Mouse (Mus musculus) embryonic facial prominence, embryonic 10.5 days (tissue): Measurements from ENCODE around the gene Nrn1l. TPM values are rescaled to one million over a fixed set of nuclear protein-coding genes. Genes with fewer than 3 reads are reported as not detected.

ENCODE experiments used
- DNase-seq: peaks from one replicate; pipeline ENCODE4 v3.0.0-alpha.2; 2017; ENCODE audit warnings: low spot score
- H3K27ac ChIP-seq: fragments of 300-500 bp; sonication (generic); replicated peaks from 2 replicates; pipeline ENCODE4 v1.5.1; 2016; ENCODE audit warnings: mild to moderate bottlenecking
- H3K27me3 ChIP-seq: fragments of 300-500 bp; sonication (generic); replicated peaks from 2 replicates; pipeline ENCODE4 v1.6.1; 2016; ENCODE audit warnings: low read depth, mild to moderate bottlenecking; ENCODE audit not compliant: poor library complexity, severe bottlenecking
- H3K36me3 ChIP-seq: fragments of 300-500 bp; sonication (generic); replicated peaks from 2 replicates; pipeline ENCODE4 v1.6.1; 2016; ENCODE audit warnings: mild to moderate bottlenecking, moderate library complexity
- H3K4me1 ChIP-seq: fragments of 300-500 bp; sonication (generic); 2 replicates; pipeline ENCODE4 v1.6.1; 2016
- H3K4me3 ChIP-seq: fragments of 300-500 bp; sonication (generic); 2 replicates; pipeline ENCODE4 v1.5.1; 2016; ENCODE audit warnings: mild to moderate bottlenecking, moderate library complexity
- H3K9me3 ChIP-seq: fragments of 300-500 bp; sonication (generic); 2 replicates; pipeline ENCODE4 v1.6.1; 2016; ENCODE audit warnings: mild to moderate bottlenecking
- WGBS: fragments of 180-500 bp; shearing (Covaris S2); methylation state at CpG from one replicate; pipeline ENCODE4 v1.1.7; 2016; 5-methylcytosine and 5-hydroxymethylcytosine counted together
- polyA plus RNA-seq: library from polyadenylated mRNA; unstranded; fragments of >200 nt; fragmentation: Nextera tagmentation; extraction: Ambion mirVana; gene quantifications from 2 replicates; pipeline ENCODE4 v1.2.1, GENCODE M21; 2016

The Nrn1l gene
- 0.35 and 0.54 TPM in 2 replicates for polyA plus RNA-seq

DNA sequence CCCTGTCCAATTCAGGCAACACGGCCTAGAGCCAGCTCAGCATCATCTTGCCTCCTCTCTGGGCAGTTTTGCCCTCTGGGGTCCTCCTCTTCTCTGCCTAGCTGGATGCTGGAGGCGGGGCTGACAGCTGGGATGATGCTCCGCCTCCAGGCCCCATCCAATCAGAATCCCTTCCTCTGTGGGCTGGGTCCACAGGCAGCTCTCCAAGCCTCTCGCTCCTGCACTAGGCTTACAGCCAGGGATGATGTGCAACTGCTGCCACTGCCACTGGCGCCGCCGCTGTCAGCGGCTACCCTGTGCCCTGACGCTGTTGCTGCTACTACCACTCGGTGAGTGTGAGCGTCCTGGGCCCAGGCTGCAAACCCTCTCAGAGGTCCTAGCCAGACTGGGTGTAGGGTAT, at the start of gene Nrn1l:
Gene Nrn1l, plus strand, starts transcription at position 229 of the 400 bp plus-strand sequence.
- 7% methylated on average over 11 of the region's 11 CpGs for WGBS
- H3K27me3 ChIP-seq: no peaks in the 10 kb centered on the region
- H3K36me3 ChIP-seq: peaks cover 67% of the 10 kb centered on the region
- H3K4me3 ChIP-seq: peak within 1 kb of the TSS; percentile 36
- no peak within 1 kb of the TSS for H3K27ac ChIP-seq
- H3K9me3 ChIP-seq: no peaks in the 10 kb centered on the region
- DNase-seq: peak; percentile 84
- peaks cover 10% of the 10 kb centered on the region for H3K4me1 ChIP-seq

DNA sequence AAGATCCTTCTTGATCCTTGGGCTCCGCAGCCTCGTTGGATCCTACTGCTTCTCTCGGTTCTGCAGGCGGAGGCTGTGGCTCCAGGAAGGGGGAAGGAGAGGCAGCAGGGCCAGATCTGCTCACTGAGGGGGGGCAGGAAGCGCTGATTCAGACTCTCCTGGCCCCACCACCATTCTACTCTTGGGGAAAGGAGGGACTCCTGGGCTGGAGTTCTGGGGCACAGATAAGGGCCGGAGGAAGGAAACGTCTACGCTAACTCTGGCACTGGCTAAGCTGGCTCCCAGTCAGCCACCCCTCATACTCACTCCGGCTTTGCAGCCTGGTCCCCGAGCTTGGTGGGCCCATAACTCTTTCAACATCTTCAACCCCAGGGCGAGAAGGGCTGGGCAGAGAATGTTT, 46.7 kb upstream of the Nrn1l start:
- Histone ChIP-seq H3K27ac (no peak overlapping the region), H3K27me3 (no peaks in the 10 kb centered on the region), H3K4me3 (no peak overlapping the region), H3K9me3 (no peaks in the 10 kb centered on the region), H3K4me1 (peaks cover 9% of the 10 kb centered on the region), H3K36me3 (peaks cover 82% of the 10 kb centered on the region)
- WGBS: 87% methylated on average over 11 of the region's 11 CpGs
- no peak for DNase-seq

GRCm38 (mm10) chr8:105850014-105850413, 43.4 kb upstream of the Nrn1l start:
- H3K27me3 ChIP-seq: no peaks in the 10 kb centered on the region
- DNase-seq: no peak
- WGBS: 79% methylated on average over 4 of the region's 4 CpGs
- no peaks in the 10 kb centered on the region for H3K9me3 ChIP-seq
- peaks cover 50% of the 10 kb centered on the region for H3K36me3 ChIP-seq
- peaks cover 15% of the 10 kb centered on the region for H3K4me1 ChIP-seq
- no peak overlapping the region for H3K27ac ChIP-seq
- no peak overlapping the region for H3K4me3 ChIP-seq

DNA sequence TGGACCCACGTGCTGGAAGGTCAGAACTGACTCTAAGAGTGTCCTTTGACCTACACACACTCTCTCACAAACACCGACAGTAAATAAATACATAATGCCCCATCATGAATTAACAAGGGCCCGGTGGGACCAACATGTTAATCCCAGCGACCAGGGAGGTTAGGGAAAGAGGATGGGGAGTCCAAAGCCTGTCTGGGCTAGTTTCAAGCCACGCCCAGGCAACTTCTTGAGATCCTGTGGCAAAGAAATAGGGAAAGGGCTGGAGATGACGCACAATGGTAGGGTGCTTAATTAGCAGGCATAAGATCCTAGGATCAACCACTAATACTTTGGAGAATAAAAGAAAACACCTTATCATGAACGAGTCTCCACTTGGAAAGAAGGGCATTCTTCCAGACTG, 42.8 kb upstream of the Nrn1l start:
- peak overlapping the region; percentile 83 for H3K4me3 ChIP-seq
- no peaks in the 10 kb centered on the region for H3K9me3 ChIP-seq
- 80% methylated on average over 7 of the region's 7 CpGs for WGBS

GRCm38 (mm10) chr8:105851651-105852143, 41.7 kb upstream of the Nrn1l start:
- peak overlapping the region; percentile 88 for H3K27ac ChIP-seq
- peak overlapping the region; percentile 83 for H3K4me3 ChIP-seq
- peak; percentile 94 for DNase-seq
- H3K36me3 ChIP-seq: peaks cover 33% of the 10 kb centered on the region
- WGBS: under 1% methylated on average over 34 of the region's 34 CpGs
- peaks cover 32% of the 10 kb centered on the region for H3K4me1 ChIP-seq
- H3K27me3 ChIP-seq: no peaks in the 10 kb centered on the region
- H3K9me3 ChIP-seq: no peaks in the 10 kb centered on the region

More for the DNA sequence above, 42.8 kb upstream of the Nrn1l start:
- peaks cover 21% of the 10 kb centered on the region for H3K4me1 ChIP-seq
- no peak for DNase-seq
- H3K36me3 ChIP-seq: peaks cover 44% of the 10 kb centered on the region
- H3K27me3 ChIP-seq: no peaks in the 10 kb centered on the region
- no peak overlapping the region for H3K27ac ChIP-seq

DNA sequence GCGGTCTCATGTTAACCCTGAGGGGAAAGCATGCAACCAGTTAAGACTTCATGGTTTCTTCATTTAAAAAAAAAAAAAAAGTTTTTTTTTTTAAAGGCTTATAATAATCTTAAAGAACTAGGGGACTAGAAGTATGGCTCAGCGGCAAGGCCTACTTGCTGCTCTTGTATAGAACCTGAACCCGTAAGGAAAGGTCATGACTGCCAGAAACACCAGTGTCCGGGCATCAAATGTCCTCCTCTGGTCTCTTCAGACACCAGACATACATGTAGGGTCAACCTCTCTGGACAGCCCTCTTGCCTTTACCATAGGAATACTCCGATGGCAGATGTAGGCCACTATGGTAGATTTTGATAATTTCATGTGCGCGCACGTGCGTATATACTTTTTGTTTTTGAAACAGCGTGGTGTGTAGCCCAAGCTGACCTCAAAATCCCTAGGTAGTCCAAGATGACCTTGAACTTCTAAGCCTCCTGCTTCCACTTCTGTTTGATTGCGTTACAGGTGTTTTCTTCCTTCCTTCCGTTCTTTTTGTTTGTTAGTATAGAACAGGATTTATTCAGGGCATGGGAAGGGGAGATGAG, 41.1 kb upstream of the Nrn1l start:
- peaks cover 37% of the 10 kb centered on the region for H3K4me1 ChIP-seq
- H3K9me3 ChIP-seq: no peaks in the 10 kb centered on the region
- H3K4me3 ChIP-seq: peak overlapping the region; percentile 83
- peak; percentile 10 for DNase-seq
- no peaks in the 10 kb centered on the region for H3K27me3 ChIP-seq
- WGBS: 82% methylated on average over 12 of the region's 12 CpGs
- H3K36me3 ChIP-seq: peaks cover 30% of the 10 kb centered on the region
- peak overlapping the region; percentile 37; the same call in 1 of the 2 replicates for H3K27ac ChIP-seq

- H3K4me3 ChIP-seq: peak within 1 kb of the TSS; percentile 83; the same call in 1 of the 2 replicates
- 93% methylated on average over 3 of the region's 3 CpGs for WGBS
Measured at GRCm38 (mm10) chr8:105853178-105853577, 40.2 kb upstream of the Nrn1l start, which contains the start of gene Cenpt. TSS of gene Cenpt (minus strand) at chr8:105853278.

GRCm38 (mm10) chr8:105854303-105854702, 39.1 kb upstream of the Nrn1l start:
- Histone ChIP-seq H3K27ac (peak overlapping the region; percentile 95), H3K27me3 (no peaks in the 10 kb centered on the region), H3K36me3 (peaks cover 26% of the 10 kb centered on the region), H3K4me3 (peak overlapping the region; percentile 84), H3K9me3 (no peaks in the 10 kb centered on the region), H3K4me1 (peaks cover 53% of the 10 kb centered on the region)
- DNase-seq: no peak
- WGBS: 27% methylated on average over 8 of the region's 8 CpGs

More at GRCm38 (mm10) chr8:105853178-105853577, 40.2 kb upstream of the Nrn1l start, which contains the start of gene Cenpt:
- Histone ChIP-seq H3K9me3 (no peaks in the 10 kb centered on the region), H3K4me1 (peaks cover 46% of the 10 kb centered on the region), H3K27me3 (no peaks in the 10 kb centered on the region), H3K36me3 (peaks cover 29% of the 10 kb centered on the region), H3K27ac (0 out of 2 replicates have a peak within 1 kb of the TSS, but pooled peaks have one; percentile 37)
- DNase-seq: no peak

DNA sequence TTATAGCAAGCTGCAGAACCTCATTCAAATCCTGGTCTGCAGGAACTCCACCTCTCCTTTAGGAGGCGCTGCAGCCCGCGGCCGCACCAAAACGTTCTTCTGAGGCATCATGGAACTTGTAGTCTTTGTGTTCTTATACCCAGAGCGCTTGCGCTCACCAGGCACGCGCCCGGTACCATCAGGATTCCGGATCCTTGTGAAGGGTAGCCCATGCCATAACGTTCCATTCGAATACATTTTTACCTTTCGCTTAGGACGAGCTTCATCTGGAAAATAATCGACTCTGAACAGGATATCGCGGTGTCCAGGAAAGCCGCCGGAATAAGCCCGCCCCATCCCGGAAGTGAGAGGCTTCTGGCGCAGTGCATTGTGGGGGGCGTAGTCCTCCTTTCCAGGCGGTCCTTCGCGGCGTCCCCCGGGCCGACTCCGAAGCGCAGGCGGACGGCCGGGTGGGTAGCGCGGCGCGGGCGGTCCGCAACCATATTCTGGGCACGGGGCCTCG, 38.6 kb upstream of the Nrn1l start, which contains the start of gene Thap11:
Gene Thap11, plus strand, starts transcription at position 418 of the 502 bp plus-strand sequence.
- Histone ChIP-seq H3K4me3 (peak within 1 kb of the TSS; percentile 84), H3K9me3 (no peaks in the 10 kb centered on the region), H3K36me3 (peaks cover 22% of the 10 kb centered on the region), H3K4me1 (peaks cover 57% of the 10 kb centered on the region), H3K27me3 (no peaks in the 10 kb centered on the region), H3K27ac (peak within 1 kb of the TSS; percentile 95)
- under 1% methylated on average over 43 of the region's 43 CpGs for WGBS
- peak; percentile 95 for DNase-seq

DNA sequence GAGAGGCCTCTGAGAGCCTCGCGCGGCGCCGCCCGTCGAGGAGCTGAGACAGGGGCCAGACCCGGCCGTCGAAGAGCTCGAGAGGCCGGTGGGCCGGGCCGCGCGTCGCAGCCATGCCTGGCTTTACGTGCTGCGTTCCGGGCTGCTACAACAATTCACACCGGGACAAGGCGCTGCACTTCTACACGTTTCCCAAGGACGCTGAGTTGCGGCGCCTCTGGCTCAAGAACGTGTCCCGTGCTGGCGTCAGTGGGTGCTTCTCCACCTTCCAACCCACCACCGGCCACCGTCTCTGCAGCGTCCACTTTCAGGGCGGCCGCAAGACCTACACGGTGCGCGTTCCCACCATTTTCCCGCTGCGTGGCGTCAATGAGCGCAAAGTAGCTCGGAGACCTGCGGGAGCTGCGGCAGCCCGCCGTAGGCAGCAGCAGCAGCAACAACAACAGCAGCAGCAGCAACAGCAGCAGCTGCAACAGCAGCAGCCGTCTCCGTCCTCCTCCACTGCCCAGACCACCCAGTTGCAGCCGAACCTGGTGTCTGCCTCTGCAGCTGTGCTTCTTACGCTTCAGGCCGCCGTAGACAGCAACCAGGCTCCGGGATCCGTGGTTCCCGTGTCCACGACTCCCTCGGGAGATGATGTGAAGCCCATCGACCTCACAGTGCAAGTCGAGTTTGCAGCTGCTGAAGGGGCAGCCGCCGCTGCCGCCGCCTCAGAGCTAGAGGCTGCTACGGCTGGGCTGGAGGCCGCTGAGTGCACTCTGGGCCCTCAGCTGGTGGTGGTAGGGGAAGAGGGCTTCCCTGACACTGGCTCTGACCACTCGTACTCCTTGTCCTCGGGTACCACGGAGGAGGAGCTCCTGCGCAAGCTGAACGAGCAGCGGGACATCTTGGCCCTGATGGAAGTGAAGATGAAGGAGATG, 37.9 kb upstream of the Nrn1l start:
- Histone ChIP-seq H3K27me3 (no peaks in the 10 kb centered on the region), H3K4me3 (peak overlapping the region; percentile 84), H3K27ac (peak overlapping the region; percentile 95), H3K36me3 (peaks cover 20% of the 10 kb centered on the region), H3K9me3 (no peaks in the 10 kb centered on the region), H3K4me1 (peaks cover 59% of the 10 kb centered on the region)
- peak; percentile 69 for DNase-seq
- under 1% methylated on average over 71 of the region's 71 CpGs for WGBS

DNA sequence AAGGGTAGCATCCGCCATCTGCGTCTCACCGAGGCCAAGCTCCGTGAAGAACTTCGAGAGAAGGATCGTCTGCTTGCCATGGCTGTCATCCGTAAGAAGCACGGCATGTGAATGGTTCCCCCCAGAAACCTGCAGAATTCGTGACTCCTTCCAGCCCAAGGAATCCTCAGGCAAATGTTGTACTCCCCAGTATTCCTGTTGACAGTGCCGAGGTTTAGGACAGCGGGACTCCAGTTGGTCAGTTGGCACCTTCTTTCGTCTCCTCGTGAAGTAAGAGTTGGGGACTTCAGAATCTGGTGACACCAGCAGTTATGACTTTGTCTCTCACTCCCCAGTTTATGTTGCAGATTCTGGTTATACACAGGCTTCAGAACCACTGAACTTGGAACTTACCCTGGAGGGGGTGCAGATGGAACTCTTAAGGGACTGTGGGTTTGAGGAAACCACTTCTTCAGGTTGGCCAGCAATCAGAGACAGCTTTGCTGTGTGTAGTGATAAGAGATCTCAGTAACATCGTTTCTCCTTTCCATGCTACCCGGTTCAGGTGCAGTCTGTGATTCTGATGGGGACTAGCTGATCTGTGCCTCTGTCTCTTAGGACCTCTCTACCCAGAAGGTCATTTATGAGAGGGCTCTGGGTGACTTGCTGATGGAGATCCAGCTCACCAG, 37.1 kb upstream of the Nrn1l start:
- no peaks in the 10 kb centered on the region for H3K27me3 ChIP-seq
- WGBS: 30% methylated on average over 15 of the region's 15 CpGs
- peaks cover 20% of the 10 kb centered on the region for H3K36me3 ChIP-seq
- DNase-seq: no peak
- H3K4me3 ChIP-seq: peak overlapping the region; percentile 84
- H3K27ac ChIP-seq: peak overlapping the region; percentile 95
- peaks cover 53% of the 10 kb centered on the region for H3K4me1 ChIP-seq
- H3K9me3 ChIP-seq: no peaks in the 10 kb centered on the region

GRCm38 (mm10) chr8:105858495-105858894, 34.9 kb upstream of the Nrn1l start:
- peaks cover 68% of the 10 kb centered on the region for H3K4me1 ChIP-seq

More at GRCm38 (mm10) chr8:105858495-105858894, 34.9 kb upstream of the Nrn1l start:
- Histone ChIP-seq H3K27ac (no peak overlapping the region), H3K4me3 (peak overlapping the region; percentile 29; the same call in 1 of the 2 replicates), H3K36me3 (peaks cover 34% of the 10 kb centered on the region), H3K27me3 (no peaks in the 10 kb centered on the region), H3K9me3 (no peaks in the 10 kb centered on the region)
- DNase-seq: no peak
- WGBS: 89% methylated on average over 5 of the region's 5 CpGs
